Mouse (Mus musculus): Measurements from ENCODE around the gene Ttn. TPM values are rescaled to one million over a fixed set of nuclear protein-coding genes. Genes with fewer than 3 reads are reported as not detected.
"Not testable (repeated sequence)": the region's sequence is repeated elsewhere in the genome, so short reads cannot be mapped to it uniquely, and the experiment has no call there.

Gene Ttn
- 1 to 10 TPM in 1 of 2 experiments, under 1 TPM in 1; 0.54 to 1.3 TPM for total RNA-seq (2021)
- long read RNA-seq, experiment 1 = 0 reads
- long read RNA-seq, experiment 2 = 0 reads

DNA sequence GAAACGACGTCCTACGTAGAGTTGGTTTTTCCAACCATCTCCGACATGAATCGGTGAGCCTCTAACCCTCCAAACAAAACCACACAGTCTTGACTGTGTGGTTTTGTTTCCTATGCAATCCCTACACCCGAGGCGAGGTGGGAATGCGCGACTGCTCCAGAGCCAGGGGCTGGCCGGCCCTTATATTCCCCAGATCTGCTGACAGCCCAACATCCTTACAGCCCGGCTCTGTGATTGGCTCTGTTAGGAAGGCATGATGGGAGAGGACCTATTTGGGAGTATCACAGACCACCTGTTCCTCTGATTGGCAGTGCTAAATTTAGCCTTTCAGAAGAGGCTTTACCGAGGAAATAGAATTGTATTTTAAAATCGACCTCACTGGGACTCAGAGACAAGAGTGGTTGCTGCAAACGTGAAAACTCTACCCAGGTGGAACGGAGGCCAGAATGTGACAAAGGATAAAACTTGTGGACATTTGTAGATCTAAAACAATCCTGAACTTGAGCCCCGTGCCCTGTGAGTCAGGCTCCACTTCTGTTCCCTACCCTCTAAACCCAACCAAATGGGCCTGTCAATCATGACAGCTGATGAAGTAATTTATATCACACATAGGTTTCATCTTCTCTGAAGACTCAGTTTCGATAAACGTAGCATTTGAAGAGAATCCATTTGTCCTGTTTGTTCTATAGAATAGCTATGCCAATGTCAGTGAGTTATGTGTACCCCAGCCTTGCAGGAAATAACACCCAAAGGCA, at the start of gene Ttn:
TSS of gene Ttn (minus strand) at position 157 of the 755 bp plus-strand sequence.
- TF ChIP-seq CTCF (IDR thresholded peaks at IDR 0.05) = no peak
- intact Hi-C loops (cut with DNase I) = no loop called here
- no peak within 1 kb of the TSS for H3K27ac ChIP-seq
- no peak within 1 kb of the TSS for H3K4me3 ChIP-seq
- DNase-seq (ENCODE audit: extremely low spot score in 1 of 2, low spot score in 2 of 2) = no peak

DNA sequence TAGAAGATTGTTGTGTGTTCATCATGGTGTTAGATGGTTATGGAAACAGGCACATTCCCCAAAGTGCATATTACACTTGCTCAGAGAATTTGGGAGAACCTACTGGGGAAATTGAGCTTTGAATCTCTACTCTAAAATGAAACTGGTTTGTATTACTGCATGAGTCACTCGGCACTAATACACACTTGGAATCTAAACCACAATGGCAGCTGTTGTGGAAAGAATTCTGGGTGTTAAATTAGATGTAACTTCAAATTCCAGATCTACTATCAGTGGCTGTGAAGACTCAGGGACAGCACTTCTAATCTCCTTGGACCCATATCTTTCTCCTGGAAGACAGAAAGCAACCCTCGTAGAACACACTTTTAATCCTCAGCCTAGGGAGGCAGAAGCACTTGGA, 38.3 kb upstream of the Ttn start:
- intact Hi-C loops (cut with DNase I) = no loop called here
- Histone ChIP-seq H3K27ac (no peak overlapping the region), H3K4me3 (no peak overlapping the region)
- no peak for DNase-seq (ENCODE audit: extremely low spot score in 1 of 2, low spot score in 2 of 2)
- TF ChIP-seq CTCF (IDR thresholded peaks at IDR 0.05) = no peak

DNA sequence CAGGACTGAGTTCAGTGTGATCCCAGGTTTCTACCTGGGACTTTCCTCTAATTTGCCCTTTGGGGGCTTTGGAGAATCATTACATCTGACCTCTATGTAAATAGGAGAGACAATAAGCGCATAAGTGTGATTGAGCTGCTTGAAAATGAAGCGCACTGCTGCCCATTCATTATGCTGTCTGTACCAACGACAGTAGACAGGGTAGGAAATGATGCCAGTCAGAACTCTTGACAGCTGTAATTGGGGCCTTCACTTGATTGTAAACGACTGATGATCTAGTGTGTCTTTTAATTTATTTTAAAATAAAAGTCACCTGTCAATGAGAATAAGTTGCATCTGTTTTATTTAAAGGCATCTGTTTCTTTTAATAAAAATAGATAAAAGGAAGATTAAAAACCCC, 35.4 kb upstream of the Ttn start:
- DNase-seq (ENCODE audit: extremely low spot score in 1 of 2, low spot score in 2 of 2) = no peak
- no peak for TF ChIP-seq CTCF (IDR thresholded peaks at IDR 0.05)
- intact Hi-C loops (cut with DNase I) = no loop called here
- Histone ChIP-seq H3K27ac (no peak overlapping the region), H3K4me3 (no peak overlapping the region)

DNA sequence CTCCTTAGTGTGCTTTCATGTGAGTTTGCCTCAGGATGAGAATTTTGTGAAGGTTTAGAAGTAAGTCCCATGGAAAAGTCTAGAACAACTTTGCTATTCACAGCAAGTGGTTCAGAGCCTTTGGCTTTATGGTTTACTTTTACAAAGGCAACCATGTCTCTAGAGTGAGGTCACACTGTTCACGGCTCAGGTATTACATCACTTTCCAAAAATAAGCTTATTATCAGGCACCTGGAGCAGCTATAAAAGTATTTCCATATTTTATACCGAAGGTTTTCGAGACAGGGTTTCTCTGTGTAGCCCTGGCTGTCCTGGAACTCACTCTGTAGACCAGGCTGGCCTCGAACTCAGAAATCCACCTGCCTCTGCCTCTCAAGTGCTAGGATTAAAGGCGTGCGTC, 31.1 kb upstream of the Ttn start:
- DNase-seq (ENCODE audit: extremely low spot score in 1 of 2, low spot score in 2 of 2); H3K27ac ChIP-seq; H3K4me3 ChIP-seq; intact Hi-C loops (cut with DNase I): not testable (repeated sequence)

DNA sequence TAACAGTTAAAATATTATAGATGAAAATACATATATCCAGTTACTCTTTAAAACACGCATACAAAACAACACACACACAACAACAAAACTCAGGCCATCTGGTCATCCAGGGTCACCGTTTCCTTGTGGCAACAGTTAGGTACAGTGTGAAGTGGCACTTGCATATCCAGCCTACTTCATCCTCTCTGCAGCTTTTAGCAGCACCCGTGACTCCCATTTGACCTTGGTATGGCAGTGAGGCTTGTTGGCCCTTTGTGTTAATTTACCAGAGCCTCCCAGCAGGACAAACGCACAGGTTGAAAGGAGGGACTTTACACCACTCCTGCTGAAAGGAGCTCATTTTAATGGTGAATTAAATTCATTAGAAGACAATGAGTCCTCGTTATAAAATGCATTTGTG, 29.6 kb upstream of the Ttn start:
- no peak for DNase-seq (ENCODE audit: extremely low spot score in 1 of 2, low spot score in 2 of 2)
- no peak for TF ChIP-seq CTCF (IDR thresholded peaks at IDR 0.05)
- Histone ChIP-seq H3K4me3 (no peak overlapping the region), H3K27ac (no peak overlapping the region)
- intact Hi-C loops (cut with DNase I) = no loop called here

DNA sequence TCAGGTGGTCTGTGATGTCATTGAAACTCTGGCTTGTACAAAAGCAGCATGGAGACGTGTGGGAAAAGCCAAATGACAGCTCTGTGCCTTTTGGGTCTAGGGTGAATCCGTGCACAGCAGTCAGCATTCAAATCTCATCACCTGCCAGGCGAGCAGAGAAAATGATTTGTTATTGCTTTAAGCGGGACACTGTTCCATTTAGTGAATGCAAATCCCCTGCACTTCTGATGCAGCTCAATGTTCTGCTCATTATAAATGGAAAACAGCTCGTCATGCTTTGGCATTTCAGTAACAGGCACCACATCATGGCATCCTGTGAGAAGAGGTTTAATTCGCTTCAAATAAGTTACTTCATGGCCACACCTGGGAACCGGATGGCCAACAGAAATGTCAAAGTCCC, 24.7 kb upstream of the Ttn start:
- no peak overlapping the region for H3K4me3 ChIP-seq
- TF ChIP-seq CTCF (IDR thresholded peaks at IDR 0.05) = no peak
- intact Hi-C loops (cut with DNase I) = no loop called here
- no peak for DNase-seq (ENCODE audit: extremely low spot score in 1 of 2, low spot score in 2 of 2)
- no peak overlapping the region for H3K27ac ChIP-seq

DNA sequence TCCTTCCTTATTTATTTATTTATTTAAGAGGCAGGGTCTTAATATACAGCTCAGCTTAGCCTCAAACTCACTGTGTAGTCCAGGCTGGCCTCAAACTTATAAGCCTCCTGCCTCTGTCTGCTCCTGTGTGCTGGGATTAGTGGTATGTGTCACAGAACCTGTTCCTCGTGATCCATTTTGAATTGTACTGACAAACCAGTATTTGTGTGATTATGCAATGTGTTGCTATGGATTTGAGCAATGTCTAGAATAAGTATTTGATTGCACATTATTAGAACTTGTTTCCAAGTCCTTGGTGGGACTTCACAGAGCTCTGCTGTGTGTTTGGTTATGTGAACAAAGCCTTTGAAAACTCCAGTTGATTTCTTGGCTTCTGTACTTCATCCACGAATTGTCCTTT, 20.8 kb upstream of the Ttn start:
- H3K4me3 ChIP-seq = no peak overlapping the region
- TF ChIP-seq CTCF (IDR thresholded peaks at IDR 0.05) = no peak
- no peak overlapping the region for H3K27ac ChIP-seq
- intact Hi-C loops (cut with DNase I) = no loop called here
- DNase-seq (ENCODE audit: extremely low spot score in 1 of 2, low spot score in 2 of 2) = no peak

DNA sequence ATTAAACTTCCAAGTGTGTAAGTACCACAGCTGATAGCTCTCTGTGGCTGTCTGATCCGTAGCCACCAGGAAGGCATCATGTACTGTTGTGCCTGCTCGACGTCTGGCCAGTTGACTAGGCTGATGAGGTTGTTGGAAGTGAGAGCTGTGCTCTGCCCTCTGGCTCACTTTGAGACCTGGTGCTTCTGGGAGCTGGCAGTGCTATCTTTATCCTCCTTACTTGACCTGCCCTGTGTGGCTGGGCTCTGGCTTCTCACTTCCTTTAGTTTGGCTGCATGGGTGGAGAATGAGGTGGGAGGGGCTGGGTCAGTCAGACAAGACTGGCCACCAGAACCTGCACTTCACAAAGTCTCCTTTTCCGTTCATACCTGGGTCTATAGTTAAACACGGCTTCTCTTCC, 16.0 kb upstream of the Ttn start:
- no peak overlapping the region for H3K27ac ChIP-seq
- no peak for DNase-seq (ENCODE audit: extremely low spot score in 1 of 2, low spot score in 2 of 2)
- intact Hi-C loops (cut with DNase I) = no loop called here
- H3K4me3 ChIP-seq = no peak overlapping the region
- TF ChIP-seq CTCF (IDR thresholded peaks at IDR 0.05) = no peak

DNA sequence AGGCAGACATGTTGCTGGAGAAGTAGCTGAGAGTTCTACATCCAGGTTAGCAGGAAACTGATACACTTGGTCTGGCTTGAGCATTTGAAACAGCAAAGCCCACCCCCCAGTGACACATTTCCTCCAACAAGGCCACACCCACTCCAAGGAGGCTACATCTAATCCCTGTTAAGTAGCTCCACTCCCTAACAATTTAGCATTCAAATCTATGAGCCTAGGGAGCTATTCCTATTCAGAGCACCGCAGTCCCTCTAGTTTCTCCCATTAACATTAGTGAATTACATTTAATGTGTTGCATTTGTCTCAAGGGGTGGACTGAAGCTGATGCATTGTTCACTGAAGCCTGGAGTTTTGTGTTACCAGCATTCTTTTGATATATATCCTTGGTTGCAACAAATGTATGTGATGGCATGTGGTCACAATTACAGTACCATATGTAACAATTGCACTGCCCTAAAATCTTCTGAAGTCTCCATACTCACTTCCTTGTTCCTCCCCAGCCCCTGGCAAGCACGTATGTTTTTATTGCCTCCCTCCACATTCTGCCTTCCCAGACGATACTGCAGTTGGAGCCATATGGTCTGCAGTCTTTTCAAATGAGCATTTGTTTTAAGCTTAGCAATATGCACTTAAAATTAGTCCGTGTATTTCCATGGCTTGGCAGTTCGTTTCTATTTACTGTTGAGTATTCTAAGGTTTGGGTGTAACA, 10.3 kb upstream of the Ttn start:
- H3K4me3 ChIP-seq = no peak overlapping the region
- H3K27ac ChIP-seq = no peak overlapping the region
- no peak for DNase-seq (ENCODE audit: extremely low spot score in 1 of 2, low spot score in 2 of 2)
- no peak for TF ChIP-seq CTCF (IDR thresholded peaks at IDR 0.05)
- intact Hi-C loops (cut with DNase I) = no loop called here

DNA sequence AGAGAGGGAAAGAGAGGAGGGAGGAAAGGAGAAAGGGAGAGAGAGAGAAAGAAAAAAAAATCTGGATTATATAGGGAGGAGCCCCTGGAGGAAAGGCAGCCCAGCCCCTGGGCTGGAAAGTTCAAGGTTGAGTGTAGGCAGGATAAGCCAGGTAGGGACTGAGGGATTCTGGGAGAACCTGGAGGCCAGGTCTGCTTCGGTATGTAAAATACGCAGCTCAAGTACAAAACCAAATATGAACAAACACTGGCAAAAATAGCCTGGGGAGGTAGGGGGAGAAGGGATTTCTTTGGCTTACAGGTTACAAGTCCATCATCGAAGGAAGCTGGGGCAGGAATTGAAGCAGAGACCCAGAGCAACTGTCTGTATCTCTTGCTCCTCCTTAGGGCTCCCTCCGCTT, 5.0 kb upstream of the Ttn start:
- no peak overlapping the region for H3K4me3 ChIP-seq
- no peak overlapping the region for H3K27ac ChIP-seq
- intact Hi-C loops (cut with DNase I) = no loop called here
- no peak for TF ChIP-seq CTCF (IDR thresholded peaks at IDR 0.05)
- no peak for DNase-seq (ENCODE audit: extremely low spot score in 1 of 2, low spot score in 2 of 2)

DNA sequence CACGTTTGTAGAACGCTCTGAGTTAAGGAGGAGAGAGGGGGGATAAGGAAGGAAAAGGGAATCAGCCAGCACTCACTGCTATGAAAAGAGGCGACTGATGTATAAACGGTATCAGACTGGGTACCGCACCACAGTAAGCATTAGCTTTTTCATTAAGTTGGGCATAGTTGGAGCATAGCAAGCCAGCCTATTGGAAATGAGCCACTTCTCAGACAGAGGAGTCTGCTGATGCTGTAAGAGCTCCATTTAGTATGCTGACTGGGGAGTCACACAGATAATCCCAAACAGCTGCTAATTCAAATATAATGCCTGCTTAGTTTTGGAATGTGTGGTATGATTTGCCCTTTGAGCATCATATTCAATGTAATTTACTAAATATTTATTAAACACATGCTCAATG, 2.0 kb upstream of the Ttn start:
- Histone ChIP-seq H3K4me3 (no peak overlapping the region), H3K27ac (no peak overlapping the region)
- intact Hi-C loops (cut with DNase I) = no loop called here
- no peak for DNase-seq (ENCODE audit: extremely low spot score in 1 of 2, low spot score in 2 of 2)
- TF ChIP-seq CTCF (IDR thresholded peaks at IDR 0.05) = no peak

DNA sequence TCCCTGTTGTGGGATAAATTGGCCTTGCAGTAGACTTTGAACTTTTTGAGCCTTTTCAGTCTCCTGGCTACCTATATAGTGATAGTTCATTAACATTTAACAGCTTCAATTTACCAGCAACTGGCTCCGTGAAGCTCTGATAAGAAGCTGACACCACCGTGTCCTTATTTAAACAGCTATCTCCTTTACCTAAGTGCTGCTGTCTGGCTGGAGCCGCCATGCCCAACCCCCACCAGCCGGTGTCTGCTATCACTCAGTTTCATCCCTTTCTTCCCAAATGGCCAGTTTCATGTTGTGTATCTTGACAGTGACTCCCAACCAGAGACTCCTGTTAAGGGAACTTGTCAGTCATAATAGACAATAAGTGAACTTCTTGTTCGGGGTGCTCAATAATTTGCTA, 1.3 kb upstream of the Ttn start:
- Histone ChIP-seq H3K27ac (no peak overlapping the region), H3K4me3 (no peak overlapping the region)
- TF ChIP-seq CTCF (IDR thresholded peaks at IDR 0.05) = no peak
- intact Hi-C loops (cut with DNase I) = no loop called here
- DNase-seq (ENCODE audit: extremely low spot score in 1 of 2, low spot score in 2 of 2) = no peak

DNA sequence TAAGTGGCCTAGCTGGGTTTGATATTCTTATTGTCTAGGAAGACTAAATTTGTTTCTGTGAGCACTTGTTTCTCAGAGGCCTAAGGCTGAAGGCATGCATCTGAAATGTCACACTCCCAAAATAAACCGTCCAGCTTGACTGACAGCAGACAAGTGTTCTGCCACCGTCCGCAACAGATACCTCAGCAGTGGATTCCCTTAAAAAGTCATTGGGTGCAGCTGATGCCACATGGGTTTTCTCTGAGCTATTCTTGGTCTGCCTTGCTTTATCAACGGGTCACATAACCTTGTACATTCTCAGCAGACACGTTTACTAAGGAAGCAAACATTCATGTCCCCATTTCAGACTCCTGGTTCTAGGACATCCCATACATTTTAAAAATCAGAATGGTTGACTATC, 630 bp downstream of the Ttn start:
- TF ChIP-seq CTCF (IDR thresholded peaks at IDR 0.05) = no peak
- intact Hi-C loops (cut with DNase I) = no loop called here
- no peak overlapping the region for H3K4me3 ChIP-seq
- no peak overlapping the region for H3K27ac ChIP-seq
- DNase-seq (ENCODE audit: extremely low spot score in 1 of 2, low spot score in 2 of 2) = no peak

Data from left cerebral cortex, adult 2 months (tissue).